Mouse (Mus musculus) ES-Bruce4 (cell line): Measurements from ENCODE around the gene Thap8. TPM values are rescaled to one million over a fixed set of nuclear protein-coding genes. Genes with fewer than 3 reads are reported as not detected.

Experiments
- H3K27ac ChIP-seq: 2 replicates; pipeline ENCODE4 v1.5.1; 2012; ENCODE audit warnings: low read length, inconsistent platforms; ENCODE audit not compliant: insufficient read depth
- H3K27me3 ChIP-seq: 2 replicates; pipeline ENCODE4 v1.6.1; 2012; ENCODE audit warnings: mild to moderate bottlenecking, low read length, inconsistent platforms; ENCODE audit not compliant: control insufficient read depth, poor library complexity, insufficient read depth, severe bottlenecking
- H3K36me3 ChIP-seq: 2 replicates; pipeline ENCODE4 v1.6.1; 2012; ENCODE audit warnings: inconsistent platforms, mild to moderate bottlenecking, low read length, moderate library complexity; ENCODE audit not compliant: control insufficient read depth, poor library complexity, insufficient read depth, severe bottlenecking
- H3K4me1 ChIP-seq: one replicate; pipeline ENCODE4 v1.8.1; 2011; ENCODE audit warnings: low read length; ENCODE audit not compliant: control insufficient read depth, insufficient read depth
- H3K4me3 ChIP-seq: 2 replicates; pipeline ENCODE4 v1.5.1; 2011; ENCODE audit warnings: low read depth, mild to moderate bottlenecking, low read length
- H3K9ac ChIP-seq: 2 replicates; pipeline ENCODE4 v1.6.1; 2012; ENCODE audit warnings: low read depth, mild to moderate bottlenecking, inconsistent platforms; ENCODE audit not compliant: poor library complexity, severe bottlenecking
- H3K9me3 ChIP-seq: replicated peaks from 2 replicates; pipeline ENCODE4 v1.6.1; 2012; ENCODE audit warnings: mild to moderate bottlenecking, low read length, inconsistent platforms; ENCODE audit not compliant: control insufficient read depth, poor library complexity, insufficient read depth, severe bottlenecking
- CTCF ChIP-seq: IDR thresholded peaks from one replicate; pipeline ENCODE4 v1.8.1; 2011; ENCODE audit warnings: low read depth, low read length
- EP300 ChIP-seq: IDR thresholded peaks from 2 replicates; pipeline ENCODE4 v1.6.1; 2011; ENCODE audit warnings: low read depth, low read length; ENCODE audit not compliant: insufficient read depth
- POLR2A ChIP-seq: IDR thresholded peaks from one replicate; pipeline ENCODE4 v1.8.1; 2011; ENCODE audit warnings: low read length; ENCODE audit not compliant: insufficient read depth
- polyA plus RNA-seq: library from polyadenylated mRNA; stranded (reverse); fragments of >200 nt; gene quantifications from 2 replicates; pipeline ENCODE4 v1.2.4, GENCODE M21; 2011; ENCODE audit warnings: low read depth; ENCODE audit not compliant: missing spikeins, insufficient read depth, insufficient read length

Gene Thap8
- polyA plus RNA-seq, 1 experiment = 0.60 TPM

DNA sequence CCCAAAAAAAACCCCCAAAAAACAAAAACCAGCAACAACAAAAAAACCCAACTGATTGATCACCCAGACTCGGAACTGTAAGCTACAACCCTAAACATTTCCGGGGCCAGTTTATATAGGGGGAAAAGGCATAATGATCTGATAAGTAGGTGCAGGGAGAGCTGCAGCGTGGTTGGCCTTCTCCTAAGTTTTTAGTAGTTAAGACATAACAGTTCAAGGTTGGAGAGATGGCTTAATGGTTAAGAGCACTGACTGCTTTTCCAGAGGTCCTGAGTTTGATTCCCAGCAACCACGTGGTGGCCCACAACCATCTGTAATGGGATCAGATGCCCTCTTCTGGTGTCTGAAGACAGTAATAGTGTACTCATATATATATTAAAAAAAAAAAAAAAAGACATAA is 1.6 kb downstream of the Thap8 start:
- Histone ChIP-seq H3K27me3 (no peaks in the 10 kb centered on the region), H3K4me1 (peaks cover 2% of the 10 kb centered on the region), H3K27ac (peak overlapping the region; percentile 97), H3K9me3 (no peaks in the 10 kb centered on the region), H3K9ac (peak overlapping the region; percentile 81), H3K4me3 (no peak overlapping the region), H3K36me3 (no peaks in the 10 kb centered on the region)
- TF ChIP-seq POLR2A (no peak), CTCF (no peak), EP300 (no peak)

DNA sequence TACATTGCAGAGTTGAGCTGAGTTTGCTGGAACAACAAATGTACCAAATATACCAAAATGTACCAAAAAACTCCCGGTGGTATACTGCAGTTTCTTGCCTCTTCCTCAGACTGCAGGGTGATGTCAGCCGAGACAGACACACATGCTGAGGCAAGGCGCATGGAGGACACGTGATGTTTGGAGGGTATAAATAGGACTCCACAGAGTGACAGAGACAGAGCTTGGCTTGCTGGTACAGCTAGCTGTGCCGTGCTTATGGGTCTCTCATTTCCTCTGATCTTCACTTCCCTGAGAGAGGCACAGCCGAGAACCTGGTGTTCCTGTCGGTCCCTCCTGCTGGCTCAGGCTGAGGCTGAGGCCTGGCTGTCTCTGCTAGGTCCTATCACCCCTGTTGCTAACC is 2.8 kb downstream of the Thap8 start:
- no peaks in the 10 kb centered on the region for H3K27me3 ChIP-seq
- TF ChIP-seq EP300 (no peak), CTCF (no peak), POLR2A (no peak)
- H3K9ac ChIP-seq = no peak overlapping the region
- peaks cover 2% of the 10 kb centered on the region for H3K4me1 ChIP-seq
- H3K9me3 ChIP-seq = no peaks in the 10 kb centered on the region
- no peak overlapping the region for H3K4me3 ChIP-seq
- H3K36me3 ChIP-seq = no peaks in the 10 kb centered on the region
- H3K27ac ChIP-seq = no peak overlapping the region

DNA sequence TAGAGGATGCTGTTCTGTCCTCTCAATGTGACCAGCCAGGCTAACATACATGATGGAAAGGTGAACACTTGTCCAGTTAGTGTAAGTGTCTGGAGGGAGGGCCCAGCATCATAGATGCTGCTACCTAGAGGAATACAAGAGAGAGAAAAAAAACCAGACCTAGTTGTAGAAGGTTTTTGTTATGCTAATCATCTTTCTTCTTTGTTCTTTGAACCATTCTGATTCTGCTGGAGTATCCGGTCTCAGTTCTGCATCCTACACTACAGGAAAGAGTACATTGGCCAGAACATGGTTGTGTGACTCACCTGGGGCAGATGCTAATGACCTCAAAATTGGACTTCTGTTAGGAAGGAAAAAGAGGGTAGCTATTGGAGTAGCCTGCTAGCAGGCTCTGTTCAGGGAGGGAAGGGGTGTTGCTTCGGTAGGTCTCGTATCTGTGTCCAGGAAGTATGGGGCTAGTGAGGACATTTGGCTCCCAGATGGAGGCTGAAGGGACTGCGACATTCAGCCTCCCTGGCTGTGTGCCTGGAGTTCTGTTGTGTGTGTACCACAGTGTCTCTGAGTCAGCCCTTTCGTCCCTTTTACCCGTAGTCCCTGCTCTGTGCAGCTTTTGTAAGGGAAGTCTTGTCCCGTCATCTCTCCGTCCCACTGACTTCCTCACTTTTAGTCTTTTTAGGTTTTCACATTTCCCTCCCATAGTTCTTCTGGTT is 7.0 kb downstream of the Thap8 start:
- Histone ChIP-seq H3K9me3 (no peaks in the 10 kb centered on the region), H3K4me3 (no peak overlapping the region), H3K27me3 (no peaks in the 10 kb centered on the region), H3K9ac (no peak overlapping the region), H3K27ac (no peak overlapping the region), H3K4me1 (peaks cover 2% of the 10 kb centered on the region), H3K36me3 (no peaks in the 10 kb centered on the region)
- TF ChIP-seq CTCF = no peak
- no peak for TF ChIP-seq POLR2A
- TF ChIP-seq EP300 = no peak

DNA sequence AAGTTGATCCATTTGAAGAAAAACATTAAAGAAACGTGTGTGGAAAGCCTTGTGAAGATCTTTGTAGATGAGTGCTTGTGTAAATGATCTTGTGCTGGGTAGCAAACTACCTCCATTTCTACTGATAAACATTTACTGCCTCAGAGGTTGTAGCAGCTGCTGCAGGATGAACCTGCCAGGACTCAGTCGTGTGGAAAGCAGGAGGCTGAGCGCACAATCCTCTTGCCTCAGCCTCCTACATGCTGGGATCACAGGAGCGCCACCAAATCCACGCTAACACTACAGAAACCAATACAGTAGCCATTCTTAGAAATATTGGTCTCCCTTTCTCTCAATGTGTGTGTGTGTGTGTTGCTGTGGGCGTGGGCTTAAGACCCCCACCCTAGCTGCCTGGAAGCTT is 8.2 kb downstream of the Thap8 start:
- Histone ChIP-seq H3K9me3 (no peaks in the 10 kb centered on the region), H3K9ac (no peak overlapping the region), H3K27me3 (no peaks in the 10 kb centered on the region), H3K36me3 (no peaks in the 10 kb centered on the region), H3K4me3 (no peak overlapping the region), H3K27ac (no peak overlapping the region), H3K4me1 (no peaks in the 10 kb centered on the region)
- TF ChIP-seq POLR2A = no peak
- no peak for TF ChIP-seq EP300
- no peak for TF ChIP-seq CTCF

DNA sequence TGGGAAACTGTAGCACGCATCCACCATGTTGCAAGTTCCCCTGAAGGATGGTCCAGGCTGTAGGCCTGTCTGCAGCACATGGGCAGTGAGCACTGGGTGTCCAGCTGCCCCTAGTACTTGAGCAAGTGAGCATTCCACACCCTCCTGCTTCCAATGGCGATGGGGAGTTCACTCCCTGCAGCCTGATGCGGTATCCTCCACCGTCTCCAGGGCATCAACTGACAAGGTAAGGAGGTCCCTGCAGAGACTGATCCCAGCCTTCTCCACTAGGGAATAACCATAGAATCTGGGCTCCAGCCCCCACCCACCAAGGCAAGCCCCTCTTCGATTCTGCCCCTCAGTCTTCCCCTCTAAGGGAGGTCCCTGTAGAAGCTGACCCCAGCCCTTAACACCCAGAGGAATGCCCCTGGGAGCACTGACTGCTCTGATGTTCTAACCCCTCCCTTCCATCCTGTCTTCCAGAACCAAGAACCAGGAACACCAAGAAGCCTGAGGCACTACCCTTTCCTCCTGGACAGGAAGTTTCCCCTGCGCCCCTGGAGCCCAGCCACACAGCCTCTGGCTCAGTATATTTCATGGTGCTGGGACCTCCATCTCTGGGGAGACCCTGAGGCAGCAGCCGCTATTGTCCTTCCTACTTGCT is 9.3 kb downstream of the Thap8 start:
- Histone ChIP-seq H3K27me3 (no peaks in the 10 kb centered on the region), H3K9me3 (no peaks in the 10 kb centered on the region), H3K4me1 (no peaks in the 10 kb centered on the region), H3K4me3 (no peak overlapping the region), H3K36me3 (no peaks in the 10 kb centered on the region), H3K27ac (no peak overlapping the region), H3K9ac (no peak overlapping the region)
- TF ChIP-seq EP300 (no peak), CTCF (no peak), POLR2A (no peak)

DNA sequence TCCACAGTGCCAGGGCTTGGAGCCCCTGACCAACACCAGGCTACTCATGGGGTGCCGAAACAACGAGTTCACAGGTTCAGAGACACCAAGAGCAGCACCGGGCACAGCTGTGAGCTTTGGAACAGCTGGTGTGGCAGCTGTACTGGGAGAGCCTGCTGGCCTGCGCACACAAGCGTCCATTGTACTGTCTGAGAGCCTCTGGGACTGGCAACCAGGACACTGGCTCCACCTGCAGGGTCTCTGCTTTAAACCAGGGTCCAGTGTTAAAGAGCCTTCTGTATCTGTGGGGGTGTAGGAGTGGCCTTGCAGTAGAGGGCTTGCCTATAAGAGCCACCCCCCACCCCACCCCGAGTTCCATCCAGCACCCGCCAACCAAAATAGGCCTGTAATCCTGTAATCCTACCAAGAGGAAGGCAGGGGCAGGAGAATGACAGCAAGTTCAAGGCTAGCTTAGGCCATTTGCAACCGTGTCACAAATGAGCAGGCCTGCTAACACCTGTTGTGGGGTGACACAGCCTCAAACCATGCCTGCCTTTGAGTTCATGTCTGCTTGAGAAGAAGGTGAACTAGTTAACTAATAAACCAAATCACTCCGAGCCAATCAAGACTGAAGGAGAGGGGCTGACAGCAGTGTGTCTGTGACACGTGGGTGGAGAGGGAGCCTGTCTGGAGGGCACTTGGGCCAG is 10.0 kb downstream of the Thap8 start:
- Histone ChIP-seq H3K27me3 (no peaks in the 10 kb centered on the region), H3K9ac (no peak overlapping the region), H3K36me3 (no peaks in the 10 kb centered on the region), H3K4me3 (no peak overlapping the region), H3K9me3 (no peaks in the 10 kb centered on the region), H3K4me1 (no peaks in the 10 kb centered on the region), H3K27ac (no peak overlapping the region)
- TF ChIP-seq POLR2A = no peak
- TF ChIP-seq CTCF = peak; percentile 15
